Mouse (Mus musculus) CD8-positive naive resting alpha-beta T cell, adult 2 months (primary cell): ENCODE measurements around the gene Dvl2.
A peak's percentile ranks its signal among the peaks of the same experiment; 100 is the strongest.

Experiments used
- DNase-seq, 2 experiments: peaks; one replicate each; pipeline ENCODE4 v3.0.0; 2022; ENCODE audit warnings: low read depth in 2 of 2, low spot score in 2 of 2

Gene Dvl2

GRCm38 (mm10) chr11:70027397-70027796 is 27.0 kb downstream of the Dvl2 start:
- DNase-seq = no peak

- no peak for DNase-seq
Measured at GRCm38 (mm10) chr11:70028401-70029129, 28.2 kb downstream of the Dvl2 start.

GRCm38 (mm10) chr11:70029130-70029801 is 28.9 kb downstream of the Dvl2 start:
- peak; percentile 75 to 85 for DNase-seq

- no peak for DNase-seq
Measured at GRCm38 (mm10) chr11:70029829-70030550, 29.6 kb downstream of the Dvl2 start.

- DNase-seq = no peak
Measured at GRCm38 (mm10) chr11:70030651-70031320, 30.4 kb downstream of the Dvl2 start.

- no peak for DNase-seq
Measured at GRCm38 (mm10) chr11:70031321-70031670, 30.9 kb downstream of the Dvl2 start.

- DNase-seq = no peak
Measured at GRCm38 (mm10) chr11:70038174-70038573, 37.8 kb downstream of the Dvl2 start.

- DNase-seq = no peak
Measured at GRCm38 (mm10) chr11:70039631-70040030, 39.2 kb downstream of the Dvl2 start.

GRCm38 (mm10) chr11:70040184-70040583 is 39.8 kb downstream of the Dvl2 start:
- DNase-seq = no peak

GRCm38 (mm10) chr11:70042309-70043085 is 42.1 kb downstream of the Dvl2 start:
- DNase-seq = no peak

GRCm38 (mm10) chr11:70043665-70044064 is 43.3 kb downstream of the Dvl2 start:
- DNase-seq = no peak

GRCm38 (mm10) chr11:70045435-70045834 is 45.0 kb downstream of the Dvl2 start:
- DNase-seq = no peak

GRCm38 (mm10) chr11:70049366-70049765 is 49.0 kb downstream of the Dvl2 start:
- DNase-seq = no peak

- DNase-seq = peak in 1 of 2 experiments; percentile 26
Measured at GRCm38 (mm10) chr11:70049816-70050215, 49.4 kb downstream of the Dvl2 start.

- DNase-seq = no peak
Measured at GRCm38 (mm10) chr11:70053156-70053555, 52.8 kb downstream of the Dvl2 start.

- DNase-seq = no peak
Measured at GRCm38 (mm10) chr11:70053898-70054570, 53.6 kb downstream of the Dvl2 start, which contains the start of gene Asgr1. Gene Asgr1, plus strand, starts transcription at chr11:70054085.

GRCm38 (mm10) chr11:70055618-70056214 is 55.3 kb downstream of the Dvl2 start:
- DNase-seq = peak; percentile 71 to 77

- DNase-seq = no peak
Measured at GRCm38 (mm10) chr11:70057805-70058204, 57.4 kb downstream of the Dvl2 start.

- DNase-seq = no peak
Measured at GRCm38 (mm10) chr11:70059930-70060329, 59.5 kb downstream of the Dvl2 start.
